Mouse (Mus musculus) layer of hippocampus, adult 8-10 months (tissue): ENCODE measurements at regions not wholly inside any gene's neighbourhood (a gene's known extent, or its start where the extent isn't known, plus 50 kb on each side); places are given as distances from the start of the nearest gene placed in this dataset.

Experiments
- DNase-seq, 2 experiments: peaks; one replicate each; pipeline ENCODE4 v3.0.0; 2022; ENCODE audit warnings: low spot score in 2 of 2

- no peak for DNase-seq
Measured at GRCm38 (mm10) chr12:27143310-27143709, 199.1 kb downstream of the Sox11 start.

- DNase-seq: no peak
Measured at GRCm38 (mm10) chr12:27140335-27140702, 202.1 kb downstream of the Sox11 start.

GRCm38 (mm10) chr12:27139683-27140334 is 202.6 kb downstream of the Sox11 start:
- no peak for DNase-seq

- no peak for DNase-seq
Measured at GRCm38 (mm10) chr12:27138663-27139633, 203.4 kb downstream of the Sox11 start.

GRCm38 (mm10) chr12:27135997-27136559 is 206.3 kb downstream of the Sox11 start:
- DNase-seq: no peak

GRCm38 (mm10) chr12:27130544-27130943 is 211.8 kb downstream of the Sox11 start:
- no peak for DNase-seq

- no peak for DNase-seq
Measured at GRCm38 (mm10) chr12:27127054-27127605, 215.2 kb downstream of the Sox11 start.

GRCm38 (mm10) chr12:27118581-27118980 is 223.8 kb downstream of the Sox11 start:
- no peak for DNase-seq

- DNase-seq: no peak
Measured at GRCm38 (mm10) chr12:27115392-27115791, 227.0 kb downstream of the Sox11 start.

GRCm38 (mm10) chr12:27104925-27105571 is 237.3 kb downstream of the Sox11 start:
- DNase-seq: peak; percentile 39 to 47

GRCm38 (mm10) chr12:27102996-27103395 is 239.4 kb downstream of the Sox11 start:
- no peak for DNase-seq

- DNase-seq: no peak
Measured at GRCm38 (mm10) chr12:27089206-27089605, 253.2 kb downstream of the Sox11 start.

- DNase-seq: no peak
Measured at GRCm38 (mm10) chr12:27085890-27086289, 256.5 kb downstream of the Sox11 start.

GRCm38 (mm10) chr12:27083645-27084550 is 258.5 kb downstream of the Sox11 start:
- no peak for DNase-seq

- DNase-seq: peak; percentile 23 to 26
Measured at GRCm38 (mm10) chr12:27083089-27083488, 259.3 kb downstream of the Sox11 start.

GRCm38 (mm10) chr12:27082624-27083023 is 259.8 kb downstream of the Sox11 start:
- peak; percentile 64 to 72 for DNase-seq

- no peak for DNase-seq
Measured at GRCm38 (mm10) chr12:27076107-27076738, 266.2 kb downstream of the Sox11 start.

GRCm38 (mm10) chr12:27065011-27065517 is 277.3 kb downstream of the Sox11 start:
- DNase-seq: peak in 1 of 2 experiments; percentile 16

- DNase-seq: no peak
Measured at GRCm38 (mm10) chr12:27063518-27063917, 278.9 kb downstream of the Sox11 start.
